12 mouse cellular contexts compared by ENCODE assay signal in the genomic region with DNA sequence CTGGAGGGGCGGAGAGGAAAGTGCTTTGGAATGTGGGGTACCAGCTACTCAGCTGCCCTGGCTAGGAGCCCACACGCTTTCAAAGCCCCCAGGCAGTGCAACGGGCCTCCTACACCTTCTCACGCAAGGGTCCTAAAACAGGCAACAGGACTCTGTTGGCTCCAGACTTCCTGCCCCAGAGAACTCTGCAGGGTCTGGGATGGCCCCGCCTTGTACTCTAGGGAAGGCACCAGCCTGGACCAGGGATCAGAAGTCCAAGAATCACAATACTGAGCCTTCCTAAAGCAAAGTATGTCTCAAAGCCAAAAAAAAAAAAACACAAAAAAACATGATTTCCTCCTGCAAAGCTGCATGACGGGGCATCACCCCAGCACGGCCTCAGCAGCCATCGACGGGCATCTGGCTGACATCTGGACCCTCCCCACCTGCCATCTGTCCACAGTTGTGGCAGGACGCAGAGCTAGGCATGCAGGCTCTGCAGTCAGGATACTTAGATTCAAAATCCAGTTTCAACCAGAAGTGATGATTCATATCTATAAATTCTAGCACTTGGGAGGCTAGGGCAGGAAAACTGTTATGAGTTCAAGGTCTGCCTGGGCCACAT.
DNase-seq lines count a peak whose midpoint lies in the region; ATAC-seq and TF ChIP-seq lines count a peak whose summit lies in the region.
"Had no signal": no experiment of that assay in that cellular context is flagged by ENCODE, and none has a peak within 500 bp of the region (broad histone marks: within the 10 kb centered on the region; RNA-seq: fewer than 3 reads in every experiment).

No protein-coding gene starts in this region.

- no peak for TF ChIP-seq CTCF in forebrain, postnatal 0 days (IDR thresholded peaks at IDR 0.05; ENCODE audit: low read depth)

- H3K9ac ChIP-seq in heart, embryonic 12.5 days, result no peak overlapping the region
- H3K9ac ChIP-seq in embryonic facial prominence, embryonic 13.5 days, result 0 out of 2 replicates have a peak overlapping the region, but pooled peaks have one; percentile 32
- H3K9ac ChIP-seq in forebrain, postnatal 0 days, result no peak overlapping the region
- H3K9ac ChIP-seq: embryonic facial prominence, embryonic 12.5 days; liver, embryonic 12.5 days; neural tube, embryonic 12.5 days had no signal

- peaks cover 43% of the 10 kb centered on the region for H3K4me1 ChIP-seq in heart, embryonic 12.5 days (replicated peaks)
- H3K4me1 ChIP-seq in embryonic facial prominence, embryonic 13.5 days, result peaks cover 48% of the 10 kb centered on the region
- peaks cover 8% of the 10 kb centered on the region; the same call in 1 of the 2 replicates for H3K4me1 ChIP-seq in forebrain, postnatal 0 days (ENCODE audit: insufficient read depth)

- H3K4me2 ChIP-seq in heart, embryonic 12.5 days, result no peak overlapping the region
- H3K4me2 ChIP-seq in embryonic facial prominence, embryonic 13.5 days, result 0 out of 2 replicates have a peak overlapping the region, but pooled peaks have one; percentile 14
- no peak overlapping the region for H3K4me2 ChIP-seq in forebrain, postnatal 0 days (ENCODE audit: low read depth)
- H3K4me2 ChIP-seq: embryonic facial prominence, embryonic 12.5 days; liver, embryonic 12.5 days; neural tube, embryonic 12.5 days had no signal

- H3K27me3 ChIP-seq in heart, embryonic 12.5 days (replicated peaks), result no peaks in the 10 kb centered on the region; the same call in 1 of the 2 replicates
- H3K27me3 ChIP-seq in embryonic facial prominence, embryonic 13.5 days, result peaks cover 5% of the 10 kb centered on the region; the same call in 1 of the 2 replicates
- H3K27me3 ChIP-seq in forebrain, postnatal 0 days (ENCODE audit: insufficient read depth, low read length), result no peaks in the 10 kb centered on the region
- H3K27me3 ChIP-seq: embryonic facial prominence, embryonic 12.5 days; neural tube, embryonic 12.5 days had no signal

- 49% methylated on average over 10 of the region's 10 CpGs for WGBS in heart, embryonic 12.5 days
- 32% methylated on average over 10 of the region's 10 CpGs for WGBS in embryonic facial prominence, embryonic 13.5 days
- WGBS in forebrain, postnatal 0 days, result 72% methylated on average over 10 of the region's 10 CpGs

- intact Hi-C loops in heart, postnatal 25 days (cut with DNase I), result no loop called here

- H3K4me3 ChIP-seq in heart, embryonic 12.5 days, result no peak overlapping the region
- H3K4me3 ChIP-seq in embryonic facial prominence, embryonic 13.5 days, result no peak overlapping the region
- H3K4me3 ChIP-seq in forebrain, postnatal 0 days (ENCODE audit: low read depth, low read length), result no peak overlapping the region
- H3K4me3 ChIP-seq: embryonic facial prominence, embryonic 12.5 days; liver, embryonic 12.5 days; neural tube, embryonic 12.5 days had no signal

- no peaks in the 10 kb centered on the region for H3K36me3 ChIP-seq in heart, embryonic 12.5 days
- no peaks in the 10 kb centered on the region for H3K36me3 ChIP-seq in embryonic facial prominence, embryonic 13.5 days
- H3K36me3 ChIP-seq in forebrain, postnatal 0 days (ENCODE audit: insufficient read depth), result no peaks in the 10 kb centered on the region
- H3K36me3 ChIP-seq: embryonic facial prominence, embryonic 12.5 days; liver, embryonic 12.5 days; neural tube, embryonic 12.5 days had no signal

- H3K9me3 ChIP-seq in heart, embryonic 12.5 days (replicated peaks), result no peaks in the 10 kb centered on the region
- H3K9me3 ChIP-seq in embryonic facial prominence, embryonic 13.5 days, result no peaks in the 10 kb centered on the region
- no peaks in the 10 kb centered on the region for H3K9me3 ChIP-seq in forebrain, postnatal 0 days (ENCODE audit: low read length)
- H3K9me3 ChIP-seq: embryonic facial prominence, embryonic 12.5 days; liver, embryonic 12.5 days; neural tube, embryonic 12.5 days had no signal

- DNase-seq in heart, postnatal 25 days (ENCODE audit: low spot score), result no peak
- peak; percentile 78 for DNase-seq in 3T3-L1 (ENCODE audit: low read depth, low spot score)
- peak; percentile 38 to 73 for DNase-seq in kidney, postnatal 25 days
- no peak for DNase-seq in forebrain, postnatal 0 days
- DNase-seq: right cerebral cortex, postnatal 4 days had no signal

- no peak overlapping the region for H3K27ac ChIP-seq in heart, embryonic 12.5 days (ENCODE audit: poor library complexity, severe bottlenecking)
- H3K27ac ChIP-seq in embryonic facial prominence, embryonic 13.5 days, result peak overlapping the region; percentile 51; the same call in 1 of the 2 replicates
- H3K27ac ChIP-seq in forebrain, postnatal 0 days (ENCODE audit: low read depth, low read length), result no peak overlapping the region
- H3K27ac ChIP-seq: liver, embryonic 12.5 days; neural tube, embryonic 12.5 days had no signal

- 0 out of 2 replicates have a peak, but pooled peaks have one; percentile 43 for ATAC-seq in heart, embryonic 12.5 days (ENCODE audit: insufficient number of reproducible peaks, low FRiP score)
- ATAC-seq in embryonic facial prominence, embryonic 13.5 days (ENCODE audit: insufficient number of reproducible peaks, insufficient read depth, low FRiP score, low TSS enrichment, low read depth), result no peak
- ATAC-seq in erythroid progenitor cell, adult 5-6 weeks (replicated peaks; ENCODE audit: low FRiP score, poor library complexity, severe bottlenecking), result no peak
- ATAC-seq in forebrain, postnatal 0 days, result no peak
- ATAC-seq in megakaryocyte, adult 5-6 weeks (ENCODE audit: poor library complexity, severe bottlenecking), result no peak
- ATAC-seq: liver, embryonic 12.5 days had no signal

Comparison
In these comparisons a context has a peak if more than half of its experiments do, and no peak if none do; other contexts are left out.
1. DNase-seq: peak in 3T3-L1 (single experiment) and kidney, postnatal 25 days (2 of 2); none in heart, postnatal 25 days (single experiment) and forebrain, postnatal 0 days (single experiment).